Comparison of ENCODE assay signal across 8 mouse cellular contexts in the genomic region with DNA sequence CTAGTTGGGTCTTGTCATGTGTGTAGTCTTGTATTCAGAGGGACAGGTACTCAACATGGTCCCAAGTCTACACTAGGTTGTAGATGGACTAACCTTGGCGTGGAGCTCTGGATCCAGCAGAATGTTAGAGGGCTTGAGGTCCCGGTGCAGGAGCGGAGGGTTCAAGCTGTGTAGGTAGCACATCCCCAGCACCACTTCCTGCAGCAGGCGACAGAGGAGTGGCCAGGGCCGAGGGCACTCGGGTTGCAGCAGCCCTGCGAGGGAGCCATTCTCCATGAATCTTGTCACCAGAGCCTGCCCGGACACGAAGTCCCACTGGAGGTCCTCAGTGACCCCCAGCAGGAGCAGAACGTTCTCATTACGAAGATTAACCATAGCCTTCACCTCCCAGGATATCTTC. TPM values are rescaled to one million over a fixed set of nuclear protein-coding genes. Genes with fewer than 3 reads are reported as not detected.
DNase-seq lines count a peak whose midpoint lies in the region; ATAC-seq and TF ChIP-seq lines count a peak whose summit lies in the region.

No protein-coding gene starts in this region.

- no peak for TF ChIP-seq CTCF in kidney, adult 2 months (conservative IDR thresholded peaks at IDR 0.05; ENCODE audit: insufficient read depth, insufficient read length, low read depth, low read length)

- no peak overlapping the region for H3K27ac ChIP-seq in kidney, adult 2 months (ENCODE audit: insufficient read depth, low read depth, low read length)
- no peak overlapping the region for H3K27ac ChIP-seq in ES-E14 (ENCODE audit: insufficient read depth, low read depth, low read length, poor library complexity, severe bottlenecking)

- peak; percentile 0 for DNase-seq in kidney, adult 9 months
- DNase-seq in kidney, adult 2 months = no peak
- no peak for DNase-seq in ES-E14 (ENCODE audit: low read depth, low spot score)
- peak; percentile 3 for DNase-seq in lung, postnatal 10 days
- DNase-seq in T-cell, adult 2 months (ENCODE audit: low spot score) = no peak
- no peak for DNase-seq in embryo, embryonic 10 days (ENCODE audit: low spot score)

- H3K4me3 ChIP-seq in kidney, adult 2 months (ENCODE audit: insufficient read depth, low read depth, low read length) = no peak overlapping the region
- peak overlapping the region; percentile 57 to 60; a peak in 3 of 4 replicates for H3K4me3 ChIP-seq in ES-E14 (ENCODE audit: insufficient read depth in 1 of 2, low read depth in 1 of 2, low read length in 2 of 2, poor library complexity in 1 of 2, severe bottlenecking in 1 of 2)

- H3K36me3 ChIP-seq in kidney, adult 2 months (ENCODE audit: control insufficient read depth, insufficient read depth, low read length) = no peaks in the 10 kb centered on the region
- no peaks in the 10 kb centered on the region; the same call in 1 of the 2 replicates for H3K36me3 ChIP-seq in ES-E14 (ENCODE audit: control insufficient read depth, insufficient read depth, low read length, poor library complexity, severe bottlenecking)

- ATAC-seq in granulocyte monocyte progenitor cell, adult 5-6 weeks (replicated peaks; ENCODE audit: poor library complexity, severe bottlenecking) = 0 out of 2 replicates have a peak, but pooled peaks have one; percentile 12
- ATAC-seq in frontal cortex, adult (ENCODE audit: low TSS enrichment) = no peak

- H3K27me3 ChIP-seq in kidney, adult 2 months (replicated peaks; ENCODE audit: control insufficient read depth, insufficient read depth, low read length) = no peaks in the 10 kb centered on the region

- no peaks in the 10 kb centered on the region for H3K4me1 ChIP-seq in kidney, adult 2 months (ENCODE audit: control insufficient read depth, insufficient read depth, low read length)
- peaks cover 0 to 7% of the 10 kb centered on the region in 2 experiments; a peak in 1 of 4 replicates for H3K4me1 ChIP-seq in ES-E14 (ENCODE audit: control insufficient read depth in 2 of 2, insufficient read depth in 2 of 2, low read length in 2 of 2, poor library complexity in 1 of 2)

- H3K9me3 ChIP-seq in ES-E14 (ENCODE audit: control insufficient read depth, insufficient read depth, low read depth, low read length) = no peaks in the 10 kb centered on the region

- WGBS in kidney, adult 2 months = 57% methylated on average over 11 of the region's 11 CpGs

- in situ Hi-C loops in ES-E14 (cut with MboI; ENCODE audit: low sequenced_read_pairs in 2 of 2, unreplicated experiment in 2 of 2) = no loop called here

- H3K9ac ChIP-seq in ES-E14 (ENCODE audit: insufficient read depth, low read depth, low read length, poor library complexity, severe bottlenecking) = no peak overlapping the region

- TF ChIP-seq POLR2A in kidney, adult 2 months (IDR thresholded peaks at IDR 0.05; ENCODE audit: low read depth, low read length) = no peak

TF ChIP-seq in ES-E14, 5 proteins besides CTCF, POLR2A, EP300 and RAD21:
- TF ChIP-seq MAFK (IDR thresholded peaks at IDR 0.05; ENCODE audit: insufficient read depth, low read depth, low read length) = no peak
- no peak for TF ChIP-seq ZNF384 (IDR thresholded peaks at IDR 0.05; ENCODE audit: low read depth, low read length)
- TF ChIP-seq CHD2 (IDR thresholded peaks at IDR 0.05; ENCODE audit: low read depth, low read length) = no peak
- no peak for TF ChIP-seq HCFC1 (IDR thresholded peaks at IDR 0.05; ENCODE audit: borderline replicate concordance, insufficient read depth, low read length)
- TF ChIP-seq ZC3H11A (IDR thresholded peaks at IDR 0.05; ENCODE audit: borderline replicate concordance, low read depth, low read length) = no peak

RNA-seq across cellular contexts. Expression of a gene that starts 0.9 kb away (rescaled TPM):
- 3.5 and 4.7 TPM in 2 replicates for polyA plus RNA-seq in kidney, adult 2 months (2012; rRNA removed)
- 9.0 and 17.8 TPM in 2 replicates for total RNA-seq in ES-E14 (2012; rRNA removed)
- 104 and 157 TPM in 2 replicates for total RNA-seq in granulocyte monocyte progenitor cell, adult 5-6 weeks (2014; fragmentation: Nextera tagmentation)
- 40.9 and 42.4 TPM in 2 replicates for total RNA-seq in granulocyte monocyte progenitor cell, adult 5-6 weeks (2017)

RNA-seq across cellular contexts. Expression of a gene that starts 3.8 kb away (rescaled TPM):
- 16.8 and 16.9 TPM in 2 replicates for polyA plus RNA-seq in kidney, adult 2 months (2012; rRNA removed)
- total RNA-seq in ES-E14 (2012; rRNA removed) = 0.27 and 0.32 TPM in 2 replicates
- not detected in 2 replicates for total RNA-seq in granulocyte monocyte progenitor cell, adult 5-6 weeks (2014; fragmentation: Nextera tagmentation)
- not detected in 2 replicates for total RNA-seq in granulocyte monocyte progenitor cell, adult 5-6 weeks (2017)

RNA-seq across cellular contexts. Expression of a gene that starts 22.0 kb away (rescaled TPM):
- polyA plus RNA-seq in kidney, adult 2 months (2012; rRNA removed) = 0.75 and 1.1 TPM in 2 replicates
- total RNA-seq in ES-E14 (2012; rRNA removed) = 0.67 and 2.1 TPM in 2 replicates
- 19.4 and 23.3 TPM in 2 replicates for total RNA-seq in granulocyte monocyte progenitor cell, adult 5-6 weeks (2014; fragmentation: Nextera tagmentation)
- total RNA-seq in granulocyte monocyte progenitor cell, adult 5-6 weeks (2017) = 19.8 and 25.8 TPM in 2 replicates

RNA-seq across cellular contexts. Expression of a gene that starts 26.5 kb away (rescaled TPM):
- polyA plus RNA-seq in kidney, adult 2 months (2012; rRNA removed) = 0.56 and 0.76 TPM in 2 replicates
- total RNA-seq in ES-E14 (2012; rRNA removed) = 1.5 and 7.1 TPM in 2 replicates
- 0.56 and 2.1 TPM in 2 replicates for total RNA-seq in granulocyte monocyte progenitor cell, adult 5-6 weeks (2014; fragmentation: Nextera tagmentation)
- total RNA-seq in granulocyte monocyte progenitor cell, adult 5-6 weeks (2017) = 0.34 TPM in 1 of 2 replicates, not detected in the other

RNA-seq across cellular contexts. Expression of a gene that starts 29.5 kb away (rescaled TPM):
- polyA plus RNA-seq in kidney, adult 2 months (2012; rRNA removed) = 485 and 513 TPM in 2 replicates
- 2.2 and 4.1 TPM in 2 replicates for total RNA-seq in ES-E14 (2012; rRNA removed)
- total RNA-seq in granulocyte monocyte progenitor cell, adult 5-6 weeks (2014; fragmentation: Nextera tagmentation) = not detected in 2 replicates
- total RNA-seq in granulocyte monocyte progenitor cell, adult 5-6 weeks (2017) = not detected in 2 replicates

Comparison
In these comparisons a context has a peak if more than half of its experiments do, and no peak if none do; other contexts are left out.
1. DNase-seq: peak in kidney, adult 9 months (single experiment) and lung, postnatal 10 days (single experiment); none in kidney, adult 2 months (single experiment), ES-E14 (single experiment), T-cell, adult 2 months (single experiment) and embryo, embryonic 10 days (single experiment).